21 mouse cellular contexts compared by ENCODE assay signal in genomic region chr12:70863281-70863680, GRCm38 (mm10). TPM values are rescaled to one million over a fixed set of nuclear protein-coding genes. Genes with fewer than 3 reads are reported as not detected.
DNase-seq lines count a peak whose midpoint lies in the region; ATAC-seq and TF ChIP-seq lines count a peak whose summit lies in the region.
"Had no signal": no experiment of that assay in that cellular context is flagged by ENCODE, and none has a peak within 500 bp of the region (broad histone marks: within the 10 kb centered on the region; RNA-seq: fewer than 3 reads in every experiment).

No protein-coding gene starts in this region.

- H3K36me3 ChIP-seq in heart, postnatal 0 days (replicated peaks; ENCODE audit: control insufficient read depth, insufficient read depth, low read length), result peaks cover 7% of the 10 kb centered on the region; the same call in 1 of the 2 replicates
- H3K36me3 ChIP-seq in heart, adult 2 months (ENCODE audit: control insufficient read depth, insufficient read depth, low read length), result peaks cover 23% of the 10 kb centered on the region
- no peaks in the 10 kb centered on the region for H3K36me3 ChIP-seq in liver, postnatal 0 days (replicated peaks; ENCODE audit: insufficient read depth, low read length)
- H3K36me3 ChIP-seq in liver, embryonic 12.5 days, result 0 out of 2 replicates have a peak, but pooled peaks cover 4% of the 10 kb centered on the region
- H3K36me3 ChIP-seq: forebrain, embryonic 12.5 days had no signal

- H3K27ac ChIP-seq in heart, postnatal 0 days (ENCODE audit: low read depth), result 0 out of 2 replicates have a peak overlapping the region, but pooled peaks have one; percentile 2
- no peak overlapping the region for H3K27ac ChIP-seq in heart, adult 2 months
- peak overlapping the region; percentile 11; the same call in 1 of the 2 replicates for H3K27ac ChIP-seq in liver, postnatal 0 days (ENCODE audit: low read depth)
- H3K27ac ChIP-seq in liver, embryonic 12.5 days, result no peak overlapping the region
- H3K27ac ChIP-seq: embryonic facial prominence, embryonic 13.5 days; embryonic facial prominence, embryonic 15.5 days; forebrain, embryonic 10.5 days; forebrain, embryonic 12.5 days had no signal

- no peak for TF ChIP-seq CTCF in heart, postnatal 0 days (IDR thresholded peaks at IDR 0.05; ENCODE audit: low read depth)
- TF ChIP-seq CTCF in heart, adult 2 months (IDR thresholded peaks at IDR 0.05), result no peak
- no peak for TF ChIP-seq CTCF in liver, postnatal 0 days (IDR thresholded peaks at IDR 0.05; ENCODE audit: low read depth)

- no peak overlapping the region for H3K4me2 ChIP-seq in heart, postnatal 0 days (ENCODE audit: low read depth, low read length)
- no peak overlapping the region for H3K4me2 ChIP-seq in liver, postnatal 0 days (ENCODE audit: low read depth, low read length)
- no peak overlapping the region for H3K4me2 ChIP-seq in liver, embryonic 12.5 days
- H3K4me2 ChIP-seq: embryonic facial prominence, embryonic 13.5 days; embryonic facial prominence, embryonic 15.5 days; forebrain, embryonic 12.5 days had no signal

- DNase-seq in cerebellum, postnatal 25 days, result peak; percentile 30 to 57
- DNase-seq in cerebellum, adult 11-12 months, result no peak
- peak; percentile 80 for DNase-seq in heart, adult 11 months
- DNase-seq in heart, postnatal 25 days (ENCODE audit: low spot score), result no peak
- no peak for DNase-seq in heart, postnatal 0 days (ENCODE audit: low spot score)
- DNase-seq in heart, adult 2 months, result no peak
- no peak for DNase-seq in liver, postnatal 0 days
- DNase-seq: adrenal gland, adult 2 months; adrenal gland, postnatal 10 days; adrenal gland, postnatal 25 days; cerebellum, adult 9-10 months; cerebellum, postnatal 36 days; embryo, embryonic 11 days had no signal

- WGBS in heart, postnatal 0 days, result 56% methylated on average over 7 of the region's 7 CpGs
- WGBS in heart, adult 2 months, result 41% methylated on average over 7 of the region's 7 CpGs
- 61% methylated on average over 7 of the region's 7 CpGs for WGBS in liver, postnatal 0 days (ENCODE audit: insufficient replicate concordance)
- WGBS in liver, embryonic 12.5 days (ENCODE audit: insufficient replicate concordance), result 70% methylated on average over 7 of the region's 7 CpGs

- H3K79me2 ChIP-seq in heart, adult 2 months (replicated peaks; ENCODE audit: control insufficient read depth, insufficient read depth, low read length), result no peaks in the 10 kb centered on the region; the same call in 1 of the 2 replicates

- intact Hi-C loops in heart, postnatal 25 days (cut with DNase I), result no loop called here
- intact Hi-C loops in heart, adult 2 months (cut with DNase I), result no loop called here

- H3K27me3 ChIP-seq in heart, postnatal 0 days (ENCODE audit: control insufficient read depth, insufficient read depth, low read length), result no peaks in the 10 kb centered on the region
- H3K27me3 ChIP-seq in heart, adult 2 months (ENCODE audit: control insufficient read depth, insufficient read depth, low read length), result no peaks in the 10 kb centered on the region
- no peaks in the 10 kb centered on the region for H3K27me3 ChIP-seq in liver, postnatal 0 days (ENCODE audit: insufficient read depth, low read length)
- no peaks in the 10 kb centered on the region for H3K27me3 ChIP-seq in liver, embryonic 12.5 days (replicated peaks)
- H3K27me3 ChIP-seq: embryonic facial prominence, embryonic 13.5 days; embryonic facial prominence, embryonic 15.5 days; forebrain, embryonic 12.5 days had no signal

- no peak overlapping the region for H3K9ac ChIP-seq in heart, postnatal 0 days (replicated peaks; ENCODE audit: low read depth, low read length)
- H3K9ac ChIP-seq in heart, adult 2 months (ENCODE audit: low read depth, low read length), result no peak overlapping the region
- H3K9ac ChIP-seq in liver, postnatal 0 days (replicated peaks), result no peak overlapping the region
- H3K9ac ChIP-seq in liver, embryonic 12.5 days, result no peak overlapping the region
- H3K9ac ChIP-seq: embryonic facial prominence, embryonic 13.5 days; embryonic facial prominence, embryonic 15.5 days; forebrain, embryonic 12.5 days had no signal

- no peak for TF ChIP-seq POLR2A in heart, adult 2 months (IDR thresholded peaks at IDR 0.05; ENCODE audit: insufficient read depth, low read depth, low read length)

- H3K4me1 ChIP-seq in heart, postnatal 0 days (ENCODE audit: control insufficient read depth, insufficient read depth), result peaks cover 26% of the 10 kb centered on the region
- H3K4me1 ChIP-seq in heart, adult 2 months (ENCODE audit: control insufficient read depth, insufficient read depth, low read length), result peaks cover 18% of the 10 kb centered on the region
- H3K4me1 ChIP-seq in liver, postnatal 0 days (ENCODE audit: insufficient read depth), result no peaks in the 10 kb centered on the region; the same call in 1 of the 2 replicates
- H3K4me1 ChIP-seq in liver, embryonic 12.5 days, result no peaks in the 10 kb centered on the region

- TF ChIP-seq EP300 in heart, postnatal 0 days (IDR thresholded peaks at IDR 0.05; ENCODE audit: low read depth), result no peak
- TF ChIP-seq EP300 in heart, adult 2 months (IDR thresholded peaks at IDR 0.05; ENCODE audit: insufficient read depth, low read depth, low read length), result no peak
- no peak for TF ChIP-seq EP300 in liver, postnatal 0 days (IDR thresholded peaks at IDR 0.05; ENCODE audit: low read depth)

- H3K4me3 ChIP-seq in heart, postnatal 0 days (ENCODE audit: low read depth, low read length), result no peak overlapping the region
- H3K4me3 ChIP-seq in heart, adult 2 months, result no peak overlapping the region
- no peak overlapping the region for H3K4me3 ChIP-seq in liver, postnatal 0 days (ENCODE audit: low read depth, low read length)
- no peak overlapping the region for H3K4me3 ChIP-seq in liver, embryonic 12.5 days
- H3K4me3 ChIP-seq: embryonic facial prominence, embryonic 13.5 days; embryonic facial prominence, embryonic 15.5 days; erythroblast, embryonic 14.5 days; forebrain, embryonic 10.5 days; forebrain, embryonic 12.5 days had no signal

- ATAC-seq in heart, postnatal 0 days (ENCODE audit: insufficient read depth, low read depth), result no peak
- no peak for ATAC-seq in liver, postnatal 0 days
- no peak for ATAC-seq in liver, embryonic 12.5 days
- ATAC-seq: forebrain, embryonic 14.5 days; forebrain, embryonic 16.5 days had no signal

- H3K9me3 ChIP-seq in heart, postnatal 0 days (replicated peaks; ENCODE audit: control insufficient read depth, low read length), result no peaks in the 10 kb centered on the region
- H3K9me3 ChIP-seq in liver, postnatal 0 days (ENCODE audit: low read length), result no peaks in the 10 kb centered on the region
- no peaks in the 10 kb centered on the region for H3K9me3 ChIP-seq in liver, embryonic 12.5 days (replicated peaks)
- H3K9me3 ChIP-seq: embryonic facial prominence, embryonic 13.5 days; embryonic facial prominence, embryonic 15.5 days; forebrain, embryonic 10.5 days; forebrain, embryonic 12.5 days had no signal

RNA-seq across cellular contexts. Expression of gene Frmd6, which starts 38.0 kb away (rescaled TPM):
- total RNA-seq in heart, postnatal 25 days (2021), result 10 to 100 TPM; 38.5 to 43.3 TPM
- 22.6 and 29.2 TPM in 2 replicates for total RNA-seq in heart, postnatal 0 days (2014; rRNA removed; ENCODE audit: low replicate concordance)
- polyA plus RNA-seq in heart, postnatal 0 days (2015; fragmentation: Nextera tagmentation; extraction: Ambion mirVana), result 17.4 and 17.9 TPM in 2 replicates
- total RNA-seq in heart, adult 2 months (2021), result 10 to 100 TPM; 31.4 to 33.2 TPM
- polyA plus RNA-seq in heart, adult 2 months (2012; rRNA removed), result 17.3 and 28.7 TPM in 2 replicates
- polyA plus RNA-seq in liver, postnatal 0 days (2015; fragmentation: Nextera tagmentation; extraction: Ambion mirVana), result 2.0 and 2.4 TPM in 2 replicates
- 5.0 and 5.3 TPM in 2 replicates for polyA plus RNA-seq in liver, embryonic 12.5 days (2016; fragmentation: Nextera tagmentation; extraction: Ambion mirVana)

Comparison
In these comparisons a context has a peak if more than half of its experiments do, and no peak if none do; other contexts are left out.
1. DNase-seq: peak in cerebellum, postnatal 25 days (2 of 2) and heart, adult 11 months (single experiment); none in cerebellum, adult 11-12 months (single experiment), heart, postnatal 25 days (single experiment), heart, postnatal 0 days (single experiment), heart, adult 2 months (0 of 2) and liver, postnatal 0 days (single experiment).
2. H3K27ac ChIP-seq: peak in heart, postnatal 0 days (single experiment) and liver, postnatal 0 days (single experiment); none in heart, adult 2 months (single experiment) and liver, embryonic 12.5 days (single experiment).